Mouse (Mus musculus) midbrain, embryonic 10.5 days (tissue): ENCODE data around the gene Pcyt1a. TPM values are rescaled to one million over a fixed set of nuclear protein-coding genes. Genes with fewer than 3 reads are reported as not detected.
A peak's percentile ranks its signal among the peaks of the same experiment; 100 is the strongest.

Source experiments
- DNase-seq: peaks from one replicate; pipeline ENCODE4 v3.0.0-alpha.2; 2017; ENCODE audit warnings: low spot score
- H3K27ac ChIP-seq: fragments of 300-500 bp; sonication (generic); replicated peaks from 2 replicates; pipeline ENCODE4 v1.5.1; 2016; ENCODE audit warnings: mild to moderate bottlenecking
- H3K27me3 ChIP-seq: fragments of 300-500 bp; sonication (generic); 2 replicates; pipeline ENCODE4 v1.6.1; 2016; ENCODE audit warnings: low read depth, mild to moderate bottlenecking; ENCODE audit not compliant: poor library complexity, severe bottlenecking
- H3K36me3 ChIP-seq: fragments of 300-500 bp; sonication (generic); 2 replicates; pipeline ENCODE4 v1.6.1; 2016; ENCODE audit warnings: mild to moderate bottlenecking, moderate library complexity
- H3K4me1 ChIP-seq: fragments of 300-500 bp; sonication (generic); 2 replicates; pipeline ENCODE4 v1.6.1; 2016
- H3K4me3 ChIP-seq: fragments of 300-500 bp; sonication (generic); 2 replicates; pipeline ENCODE4 v1.5.1; 2016; ENCODE audit warnings: mild to moderate bottlenecking, moderate library complexity
- H3K9me3 ChIP-seq: fragments of 300-500 bp; sonication (generic); replicated peaks from 2 replicates; pipeline ENCODE4 v1.6.1; 2016; ENCODE audit warnings: mild to moderate bottlenecking
- WGBS: fragments of 180-500 bp; shearing (Covaris S2); methylation state at CpG from one replicate; pipeline ENCODE4 v1.1.7; 2016; 5-methylcytosine and 5-hydroxymethylcytosine counted together
- polyA plus RNA-seq: library from polyadenylated mRNA; unstranded; fragments of >200 nt; fragmentation: Nextera tagmentation; extraction: Ambion mirVana; gene quantifications from 2 replicates; pipeline ENCODE4 v1.2.1, GENCODE M21; 2016

Gene Pcyt1a
- polyA plus RNA-seq, 1 experiment from 2014 or later, result 43.1 TPM

DNA sequence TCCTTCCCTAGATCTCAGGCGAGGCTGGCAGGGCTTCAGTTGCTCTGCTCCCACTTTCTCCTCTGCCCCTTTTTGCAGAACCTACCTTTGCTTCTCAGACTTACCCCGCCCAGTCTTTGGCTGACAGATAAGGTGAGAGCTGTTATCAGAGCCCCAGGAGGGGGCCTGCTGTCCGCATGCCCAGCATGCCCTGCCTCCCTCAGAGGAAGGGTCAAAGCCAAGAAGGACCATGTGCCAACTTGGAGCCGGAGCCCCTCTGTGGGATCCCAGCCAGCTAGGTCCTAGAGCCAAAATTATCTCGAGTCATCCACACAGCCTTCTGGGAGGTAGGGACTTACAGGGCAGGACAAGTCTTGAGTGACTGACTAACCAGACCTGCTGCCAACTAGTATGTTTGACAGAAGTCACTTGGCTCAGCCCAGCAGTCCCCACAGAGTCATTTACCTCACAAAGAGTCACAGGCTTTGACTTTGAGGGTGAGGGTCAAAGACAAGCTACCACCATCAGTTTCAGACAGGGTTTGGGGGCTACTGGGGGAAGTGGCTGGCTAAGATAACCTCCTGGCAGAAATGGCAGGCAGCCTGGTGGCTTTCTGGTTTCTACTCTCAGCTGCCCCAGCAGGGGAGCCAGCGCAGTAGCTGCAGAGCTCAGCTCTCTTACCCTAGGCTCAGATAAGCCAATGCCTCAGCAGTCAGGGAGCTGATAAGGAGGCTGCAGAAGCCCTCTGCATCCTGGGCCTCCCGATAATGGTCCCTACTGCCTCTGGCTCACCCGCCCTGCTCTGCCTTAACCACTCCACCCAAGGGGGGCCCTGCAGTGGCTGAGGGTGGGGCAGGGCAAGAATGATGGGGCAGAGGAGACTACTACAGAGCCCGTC lies 78.6 kb downstream of the Pcyt1a start:
- 53% methylated on average over 9 of the region's 9 CpGs for WGBS
- no peaks in the 10 kb centered on the region for H3K36me3 ChIP-seq
- no peak for DNase-seq
- no peak overlapping the region for H3K4me3 ChIP-seq
- peaks cover 39% of the 10 kb centered on the region for H3K4me1 ChIP-seq
- peak overlapping the region; percentile 53 for H3K27ac ChIP-seq
- H3K9me3 ChIP-seq, result no peaks in the 10 kb centered on the region
- no peaks in the 10 kb centered on the region for H3K27me3 ChIP-seq

DNA sequence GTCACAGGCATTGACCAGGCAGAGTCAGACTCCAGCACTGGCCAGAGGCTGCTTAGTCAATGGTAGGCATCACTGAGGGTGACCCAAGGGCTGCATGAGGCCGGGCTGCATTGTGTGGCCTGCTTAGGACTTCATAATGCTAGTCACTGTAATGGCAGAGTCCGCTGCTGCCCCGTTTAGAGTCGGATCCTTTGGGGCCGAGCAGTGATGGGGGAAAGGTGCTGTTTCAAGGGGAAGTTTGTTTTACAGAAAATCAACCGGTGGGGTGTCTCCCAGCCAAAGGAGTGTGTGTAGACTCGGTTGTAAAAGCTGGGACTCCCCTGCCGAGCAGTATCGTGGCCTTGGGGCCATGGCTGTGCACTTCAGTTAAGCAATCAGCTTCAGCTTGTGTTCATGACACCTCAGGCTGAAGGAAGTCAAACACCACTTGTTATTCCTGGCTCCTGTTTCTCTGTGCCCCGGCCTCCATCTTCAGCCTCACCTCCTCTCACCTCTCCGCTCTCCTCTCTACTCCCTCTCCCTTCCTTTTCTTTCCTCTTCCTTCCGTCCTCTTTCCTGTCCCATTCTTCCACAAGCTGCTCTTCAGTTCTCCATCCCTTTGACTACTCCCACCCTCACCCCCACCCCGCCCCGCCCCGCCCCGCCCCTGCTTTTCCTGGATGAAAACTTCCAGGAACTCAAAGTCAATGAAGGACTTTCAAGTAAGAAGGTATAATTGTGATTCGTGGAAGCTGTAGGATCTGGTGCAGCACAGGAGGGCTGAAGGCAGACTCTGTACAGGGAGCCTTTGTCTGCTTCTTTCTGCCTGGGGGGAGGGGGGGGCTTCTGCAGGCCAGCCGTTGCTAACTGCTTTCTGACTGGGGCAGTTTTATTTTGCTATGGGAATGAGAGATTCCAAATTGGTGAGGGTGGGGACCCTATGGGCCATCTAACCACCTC lies 79.9 kb downstream of the Pcyt1a start:
- Histone ChIP-seq H3K36me3 (no peaks in the 10 kb centered on the region), H3K9me3 (no peaks in the 10 kb centered on the region), H3K27ac (peak overlapping the region; percentile 71), H3K4me3 (no peak overlapping the region), H3K27me3 (no peaks in the 10 kb centered on the region), H3K4me1 (peaks cover 48% of the 10 kb centered on the region)
- 76% methylated on average over 18 of the region's 18 CpGs for WGBS
- DNase-seq, result no peak

DNA sequence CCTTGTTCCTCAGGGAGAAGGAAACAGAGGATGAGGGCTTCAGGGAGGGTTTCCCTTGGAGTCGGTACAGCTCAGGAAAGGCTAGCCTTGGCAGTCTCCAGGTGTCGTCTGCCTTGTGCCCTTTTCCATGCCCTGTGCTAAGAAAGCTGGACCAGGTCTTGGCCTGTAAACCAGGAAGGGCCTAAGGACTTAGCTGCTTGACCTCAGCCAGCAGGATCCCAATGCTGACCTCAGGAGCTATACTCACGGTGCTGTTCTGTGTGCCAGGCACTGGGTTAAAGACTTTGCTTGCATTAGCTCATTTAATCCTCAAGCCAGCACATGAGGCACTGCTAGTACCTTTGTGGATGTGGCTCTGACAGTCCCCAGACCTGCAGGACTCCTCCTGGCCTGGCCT lies 80.6 kb downstream of the Pcyt1a start:
- WGBS, result 73% methylated on average over 3 of the region's 3 CpGs
- DNase-seq, result no peak
- no peaks in the 10 kb centered on the region for H3K9me3 ChIP-seq
- H3K36me3 ChIP-seq, result no peaks in the 10 kb centered on the region
- H3K27me3 ChIP-seq, result no peaks in the 10 kb centered on the region
- H3K27ac ChIP-seq, result peak overlapping the region; percentile 71
- H3K4me1 ChIP-seq, result peaks cover 55% of the 10 kb centered on the region
- H3K4me3 ChIP-seq, result no peak overlapping the region

DNA sequence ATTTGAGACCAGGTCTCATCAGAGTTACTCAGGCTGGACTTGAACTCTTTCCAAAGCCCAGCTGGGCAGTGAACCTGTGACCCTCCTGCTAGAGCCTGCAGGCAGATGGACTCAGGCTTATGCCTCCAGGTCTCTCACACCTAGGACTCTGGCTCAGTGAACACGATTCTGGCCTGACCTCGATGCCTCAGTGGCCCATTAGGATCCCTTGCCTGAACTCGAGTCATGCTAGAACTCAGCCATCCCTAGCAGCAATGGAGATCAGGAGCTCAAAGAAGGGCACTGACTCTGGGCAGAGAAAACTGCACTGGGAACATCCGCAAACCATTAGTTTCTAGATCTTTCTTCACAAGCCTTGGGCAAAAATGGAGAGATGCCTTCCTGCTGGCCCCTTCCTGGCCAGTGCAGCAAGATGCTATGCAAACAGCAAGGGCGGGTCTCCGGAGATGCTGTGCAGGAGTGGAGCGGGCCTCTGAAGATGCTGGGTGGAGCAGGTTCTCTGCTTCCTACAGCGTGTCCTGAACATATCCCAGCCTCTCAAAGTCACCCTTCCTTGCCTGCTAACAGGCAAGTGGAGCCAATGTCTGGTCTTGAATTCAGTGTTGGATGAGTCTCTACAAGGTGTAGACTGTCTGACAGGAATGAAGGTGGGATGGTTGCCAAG lies 81.2 kb downstream of the Pcyt1a start:
- Histone ChIP-seq H3K9me3 (no peaks in the 10 kb centered on the region), H3K27me3 (no peaks in the 10 kb centered on the region), H3K36me3 (no peaks in the 10 kb centered on the region), H3K4me3 (no peak overlapping the region), H3K4me1 (peaks cover 58% of the 10 kb centered on the region), H3K27ac (peak overlapping the region; percentile 71)
- DNase-seq, result no peak
- 91% methylated on average over 8 of the region's 8 CpGs for WGBS

DNA sequence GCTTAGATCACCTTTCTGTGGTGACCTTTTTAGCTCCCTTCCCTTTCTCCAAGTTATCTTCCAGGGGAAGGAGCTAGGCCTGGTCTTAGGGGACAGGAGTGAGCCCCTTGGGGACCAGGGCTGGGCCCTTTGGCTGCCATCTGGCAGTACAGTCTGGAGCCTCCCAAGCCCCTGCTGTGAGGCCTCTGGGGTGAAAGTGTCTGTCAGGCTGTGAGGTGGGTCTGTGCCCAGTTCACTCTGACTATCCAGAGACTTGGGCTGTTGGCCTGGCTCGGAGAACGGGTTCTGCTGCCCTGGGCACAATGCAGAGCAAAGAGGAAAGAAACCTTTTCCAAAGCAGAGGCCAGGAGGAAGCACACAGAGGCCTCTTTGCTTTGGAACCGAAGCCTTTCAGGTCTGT lies 82.2 kb downstream of the Pcyt1a start:
- no peaks in the 10 kb centered on the region for H3K36me3 ChIP-seq
- peaks cover 63% of the 10 kb centered on the region for H3K4me1 ChIP-seq
- no peak for DNase-seq
- WGBS, result 81% methylated on average over 3 of the region's 3 CpGs
- no peaks in the 10 kb centered on the region for H3K27me3 ChIP-seq
- H3K9me3 ChIP-seq, result no peaks in the 10 kb centered on the region
- no peak overlapping the region for H3K4me3 ChIP-seq
- H3K27ac ChIP-seq, result peak overlapping the region; percentile 71

DNA sequence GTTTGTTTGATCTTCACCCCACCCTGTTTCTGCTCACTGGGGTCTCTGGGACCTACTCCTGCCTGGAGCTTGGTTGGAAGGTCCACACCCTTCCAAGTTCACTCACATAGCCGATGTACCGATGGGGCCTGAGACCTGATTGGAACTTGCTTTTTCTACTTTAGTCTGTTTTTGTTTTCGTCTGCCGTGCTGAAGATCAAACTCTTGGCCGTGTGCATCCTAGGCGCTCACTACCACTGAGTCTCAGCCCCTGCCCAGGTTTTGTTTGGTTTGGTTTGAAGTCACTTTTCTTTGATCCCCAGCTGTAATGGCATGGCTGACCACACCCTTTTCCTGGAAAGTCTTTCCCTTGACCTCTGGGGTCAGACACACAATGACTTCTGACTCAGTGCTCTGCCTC lies 82.7 kb downstream of the Pcyt1a start:
- no peaks in the 10 kb centered on the region for H3K9me3 ChIP-seq
- H3K27ac ChIP-seq, result peak overlapping the region; percentile 71
- WGBS, result 88% methylated on average over 6 of the region's 6 CpGs
- no peaks in the 10 kb centered on the region for H3K36me3 ChIP-seq
- H3K4me1 ChIP-seq, result peaks cover 63% of the 10 kb centered on the region
- H3K4me3 ChIP-seq, result no peak overlapping the region
- H3K27me3 ChIP-seq, result no peaks in the 10 kb centered on the region
- DNase-seq, result no peak

DNA sequence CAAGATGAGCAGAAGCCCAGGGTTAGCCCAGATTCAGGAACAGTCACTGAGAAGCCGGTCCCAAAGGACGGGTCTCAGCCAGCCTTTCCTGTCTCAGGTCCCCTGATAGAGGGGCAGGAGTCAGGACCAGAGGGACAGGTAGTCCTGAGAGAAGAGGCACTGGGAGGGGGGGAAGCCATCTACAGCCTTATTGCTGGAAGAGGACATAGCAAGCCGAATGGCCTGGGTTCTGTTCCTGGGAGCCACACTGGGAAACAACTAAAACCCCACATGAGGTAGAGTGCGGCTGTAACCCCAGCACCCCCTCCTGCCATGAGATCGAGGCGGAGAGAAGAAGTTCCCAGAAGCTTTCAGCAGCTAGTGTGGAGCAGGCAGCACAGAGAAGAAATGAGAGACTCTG lies 83.2 kb downstream of the Pcyt1a start:
- Histone ChIP-seq H3K4me3 (no peak overlapping the region), H3K27me3 (no peaks in the 10 kb centered on the region), H3K4me1 (peaks cover 58% of the 10 kb centered on the region), H3K36me3 (no peaks in the 10 kb centered on the region), H3K27ac (peak overlapping the region; percentile 71), H3K9me3 (no peaks in the 10 kb centered on the region)
- 92% methylated on average over 6 of the region's 6 CpGs for WGBS
- no peak for DNase-seq

DNA sequence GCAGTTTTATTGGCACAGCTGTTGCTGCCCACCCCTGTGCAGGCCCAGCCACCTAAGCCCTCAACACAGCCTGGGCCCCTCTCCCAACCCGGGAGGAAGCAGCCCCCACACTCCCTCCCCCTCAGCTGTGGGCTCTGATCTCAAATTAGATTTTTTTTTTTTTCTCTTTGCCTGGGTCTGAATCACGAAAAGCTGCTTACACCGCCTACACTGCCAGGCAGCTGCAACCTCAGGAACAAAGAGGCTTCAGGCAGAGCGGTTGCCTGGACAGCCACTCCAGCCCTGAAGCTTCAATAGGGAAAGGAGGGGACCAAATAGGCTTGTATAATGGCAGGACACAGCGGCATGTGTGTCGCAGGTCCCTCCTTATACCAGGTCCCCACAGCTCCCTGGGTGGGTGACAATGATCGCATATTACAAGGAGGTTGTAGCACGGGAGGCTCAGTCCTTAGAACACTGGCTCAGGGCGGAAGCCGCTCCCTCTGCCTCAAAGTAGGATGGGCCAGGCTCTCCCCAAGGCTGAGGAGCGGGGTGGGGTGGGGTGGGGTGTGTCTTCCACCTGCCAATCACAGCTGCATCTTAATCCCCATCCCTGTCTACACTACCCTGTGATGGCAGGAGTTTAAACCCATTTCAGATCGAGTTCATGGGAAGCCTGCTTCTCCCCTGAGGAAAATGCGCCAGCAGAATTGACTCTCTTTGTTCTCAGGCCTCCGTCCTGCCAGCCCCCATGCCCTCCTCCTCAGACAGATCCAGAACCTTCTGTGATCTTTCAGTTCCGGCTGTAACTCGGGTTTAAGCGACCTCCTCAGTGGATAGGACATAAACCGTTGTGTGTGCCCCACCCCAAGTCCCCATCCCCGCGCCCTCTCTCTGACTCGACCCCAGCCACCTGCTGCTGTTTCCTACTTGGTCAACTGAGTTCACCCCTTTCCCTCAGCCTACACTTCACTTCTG lies 85.6 kb downstream of the Pcyt1a start:
- Histone ChIP-seq H3K27ac (peak overlapping the region; percentile 93), H3K9me3 (no peaks in the 10 kb centered on the region), H3K4me3 (peak overlapping the region; percentile 37), H3K4me1 (peaks cover 49% of the 10 kb centered on the region), H3K36me3 (no peaks in the 10 kb centered on the region), H3K27me3 (no peaks in the 10 kb centered on the region)
- peak; percentile 86 for DNase-seq
- 9% methylated on average over 21 of the region's 21 CpGs for WGBS

DNA sequence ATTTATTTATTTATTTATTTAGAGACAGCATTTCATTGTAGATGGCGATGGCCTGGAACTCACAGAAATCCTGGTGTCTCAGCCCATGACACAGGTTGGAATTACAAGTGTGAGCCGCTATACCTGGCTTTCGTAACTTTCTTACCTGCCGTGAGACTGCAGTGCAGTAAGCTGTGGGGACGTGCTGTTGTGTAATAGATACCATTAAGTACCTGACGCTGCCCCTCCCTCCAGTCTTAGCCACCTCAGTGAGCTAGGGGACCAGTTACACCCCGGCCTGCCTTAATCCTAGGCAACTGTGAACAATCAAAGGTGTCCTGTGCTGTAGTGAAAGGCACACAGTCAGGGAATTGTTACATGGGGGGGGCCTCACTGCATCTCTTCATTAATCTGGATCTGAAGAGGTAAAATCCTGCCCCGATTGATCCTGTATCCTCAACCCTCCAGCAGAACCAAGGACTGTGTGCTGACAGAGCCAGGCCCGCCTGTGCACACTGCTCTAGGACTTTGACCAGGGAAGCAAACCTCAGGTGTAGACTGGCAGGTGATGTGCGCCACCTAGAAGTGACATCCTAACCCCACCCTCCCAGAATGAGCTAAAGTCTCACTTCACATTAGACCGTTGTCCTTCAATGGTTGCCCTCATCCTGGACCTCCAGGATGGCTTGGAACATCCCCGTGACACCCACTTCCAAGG lies 87.2 kb downstream of the Pcyt1a start:
- H3K27ac ChIP-seq, result no peak overlapping the region; the same call in 1 of the 2 replicates

DNA sequence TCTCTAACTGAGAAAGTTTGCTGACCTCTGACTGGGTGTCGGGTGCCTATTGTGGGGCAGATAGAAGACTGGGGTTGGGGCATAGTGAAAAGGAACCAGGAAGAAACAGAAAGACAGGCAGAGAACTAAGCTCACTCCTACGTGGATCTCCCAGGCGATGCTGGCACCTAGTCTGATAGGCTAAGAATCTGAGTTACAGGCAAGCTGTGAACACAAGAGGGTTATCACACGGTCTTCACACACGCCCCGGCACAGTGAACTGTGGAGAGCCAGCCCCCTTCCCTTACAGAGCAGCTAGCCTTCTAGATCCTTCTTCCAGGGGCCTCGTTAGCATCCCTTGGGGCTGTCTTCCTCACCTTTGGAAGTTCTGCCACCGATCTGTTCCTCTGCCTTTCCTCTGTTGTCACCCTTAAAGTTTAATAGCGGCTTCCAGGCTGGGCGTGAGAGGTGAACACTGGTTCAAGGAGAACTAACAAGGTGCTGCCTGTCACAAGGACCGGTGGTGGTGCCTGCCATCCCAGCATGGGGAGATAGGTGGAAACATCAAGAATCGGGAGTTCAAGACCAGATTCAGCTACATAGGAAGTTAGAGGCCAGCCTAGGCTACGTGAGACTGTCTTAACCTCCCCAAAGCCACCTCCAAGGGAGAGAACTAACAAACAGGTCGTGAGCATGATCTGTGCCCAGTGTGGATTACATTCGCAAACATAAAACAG lies 89.1 kb downstream of the Pcyt1a start:
- no peak for DNase-seq
- 85% methylated on average over 15 of the region's 15 CpGs for WGBS
- H3K27ac ChIP-seq, result peak overlapping the region; percentile 72

More for the DNA sequence above, 87.2 kb downstream of the Pcyt1a start:
- DNase-seq, result no peak
- peaks cover 45% of the 10 kb centered on the region for H3K4me1 ChIP-seq
- H3K36me3 ChIP-seq, result no peaks in the 10 kb centered on the region
- no peaks in the 10 kb centered on the region for H3K27me3 ChIP-seq
- H3K9me3 ChIP-seq, result no peaks in the 10 kb centered on the region
- H3K4me3 ChIP-seq, result no peak overlapping the region
- WGBS, result 86% methylated on average over 12 of the region's 12 CpGs

DNA sequence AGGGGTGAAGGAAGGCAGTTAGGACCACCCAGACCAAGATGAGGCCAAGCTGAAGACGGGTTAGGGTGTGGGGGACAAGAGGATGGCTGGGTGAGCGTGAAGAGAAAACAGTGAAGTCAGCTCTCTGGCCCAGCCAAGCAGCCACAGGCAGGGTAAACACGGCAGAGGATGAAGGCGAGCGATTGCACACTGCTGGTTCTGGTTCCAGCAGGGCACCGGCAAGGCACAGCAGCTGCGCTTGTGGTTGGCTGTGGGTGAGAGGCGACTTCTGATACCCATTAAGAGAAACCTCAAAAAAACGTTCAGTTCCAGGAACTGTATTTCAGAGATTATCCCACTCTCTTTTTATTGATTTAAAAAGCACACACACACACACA lies 89.6 kb downstream of the Pcyt1a start:
- Histone ChIP-seq H3K4me1 (peaks cover 43% of the 10 kb centered on the region), H3K36me3 (no peaks in the 10 kb centered on the region), H3K27ac (peak overlapping the region; percentile 72), H3K9me3 (no peaks in the 10 kb centered on the region), H3K4me3 (no peak overlapping the region), H3K27me3 (no peaks in the 10 kb centered on the region)
- DNase-seq, result no peak
- WGBS, result 61% methylated on average over 9 of the region's 9 CpGs

More for the DNA sequence above, 89.1 kb downstream of the Pcyt1a start:
- no peak overlapping the region for H3K4me3 ChIP-seq
- peaks cover 49% of the 10 kb centered on the region for H3K4me1 ChIP-seq
- H3K36me3 ChIP-seq, result no peaks in the 10 kb centered on the region
- H3K27me3 ChIP-seq, result no peaks in the 10 kb centered on the region
- no peaks in the 10 kb centered on the region for H3K9me3 ChIP-seq
